Mouse (Mus musculus) midbrain, embryonic 12.5 days (tissue): ENCODE data around the gene Map4k2. TPM values are rescaled to one million over a fixed set of nuclear protein-coding genes. Genes with fewer than 3 reads are reported as not detected.

Experiments
- ATAC-seq: fragments of 200-750 bp; cut with Nextera tagmentation; 2 replicates; pipeline ENCODE4 v1.8.0; 2017; ENCODE audit warnings: low read depth, moderate TSS enrichment, moderate library complexity; ENCODE audit not compliant: low FRiP score
- H3K27ac ChIP-seq: fragments of 300-500 bp; sonication (generic); replicated peaks from 2 replicates; pipeline ENCODE4 v1.5.1; 2016; ENCODE audit warnings: mild to moderate bottlenecking
- H3K27me3 ChIP-seq: fragments of 300-500 bp; sonication (generic); 2 replicates; pipeline ENCODE4 v1.6.1; 2016; ENCODE audit warnings: mild to moderate bottlenecking
- H3K36me3 ChIP-seq: fragments of 300-500 bp; sonication (generic); 2 replicates; pipeline ENCODE4 v1.6.1; 2016
- H3K4me1 ChIP-seq: fragments of 300-500 bp; sonication (generic); 2 replicates; pipeline ENCODE4 v1.6.1; 2016
- H3K4me2 ChIP-seq: fragments of 300-500 bp; sonication (generic); replicated peaks from 2 replicates; pipeline ENCODE4 v1.6.1; 2016; ENCODE audit warnings: mild to moderate bottlenecking, moderate library complexity
- H3K4me3 ChIP-seq: fragments of 300-500 bp; sonication (generic); 2 replicates; pipeline ENCODE4 v1.5.1; 2016; ENCODE audit warnings: mild to moderate bottlenecking
- H3K9ac ChIP-seq: fragments of 300-500 bp; sonication (generic); replicated peaks from 2 replicates; pipeline ENCODE4 v1.6.1; 2016; ENCODE audit warnings: mild to moderate bottlenecking, moderate library complexity
- H3K9me3 ChIP-seq: fragments of 300-500 bp; sonication (generic); 2 replicates; pipeline ENCODE4 v1.6.1; 2016; ENCODE audit warnings: mild to moderate bottlenecking
- WGBS: fragments of 180-500 bp; shearing (Covaris S2); methylation state at CpG from one replicate; pipeline ENCODE4 v1.1.7; 2016; 5-methylcytosine and 5-hydroxymethylcytosine counted together
- polyA plus RNA-seq: library from polyadenylated mRNA; unstranded; fragments of >200 nt; fragmentation: Nextera tagmentation; extraction: Ambion mirVana; gene quantifications from 2 replicates; pipeline ENCODE4 v1.2.1, GENCODE M21; 2016

Map4k2 gene
- polyA plus RNA-seq, 1 experiment from 2014 or later = 14.7 TPM

- no peaks in the 10 kb centered on the region for H3K4me1 ChIP-seq
- WGBS = 90% methylated on average over 8 of the region's 8 CpGs
- no peak overlapping the region for H3K9ac ChIP-seq
- no peaks in the 10 kb centered on the region for H3K27me3 ChIP-seq
- no peaks in the 10 kb centered on the region for H3K9me3 ChIP-seq
- no peak overlapping the region for H3K27ac ChIP-seq
- H3K36me3 ChIP-seq = peaks cover 14% of the 10 kb centered on the region
- no peak for ATAC-seq
- H3K4me3 ChIP-seq = no peak overlapping the region
- no peak overlapping the region for H3K4me2 ChIP-seq
Observed at GRCm38 (mm10) chr19:6321358-6321757, 19.6 kb upstream of the Map4k2 start.

- H3K4me3 ChIP-seq = no peak overlapping the region
- peaks cover 8% of the 10 kb centered on the region for H3K36me3 ChIP-seq
- H3K9ac ChIP-seq = no peak overlapping the region
- H3K9me3 ChIP-seq = no peaks in the 10 kb centered on the region
- no peaks in the 10 kb centered on the region for H3K27me3 ChIP-seq
- 87% methylated on average over 33 of the region's 33 CpGs for WGBS
- H3K4me1 ChIP-seq = no peaks in the 10 kb centered on the region
- no peak overlapping the region for H3K27ac ChIP-seq
- no peak overlapping the region for H3K4me2 ChIP-seq
- ATAC-seq = no peak
Observed at GRCm38 (mm10) chr19:6321786-6322621, 18.9 kb upstream of the Map4k2 start.

GRCm38 (mm10) chr19:6324751-6325150 lies 16.2 kb upstream of the Map4k2 start:
- H3K27ac ChIP-seq = no peak overlapping the region
- no peak for ATAC-seq
- WGBS = 83% methylated on average over 9 of the region's 9 CpGs
- no peaks in the 10 kb centered on the region for H3K9me3 ChIP-seq
- no peaks in the 10 kb centered on the region for H3K4me1 ChIP-seq
- H3K4me2 ChIP-seq = no peak overlapping the region
- peaks cover 5% of the 10 kb centered on the region; the same call in 1 of the 2 replicates for H3K36me3 ChIP-seq
- H3K9ac ChIP-seq = no peak overlapping the region
- peaks cover under 1% of the 10 kb centered on the region; the same call in 1 of the 2 replicates for H3K27me3 ChIP-seq
- H3K4me3 ChIP-seq = no peak overlapping the region

GRCm38 (mm10) chr19:6331178-6331577 lies 9.8 kb upstream of the Map4k2 start:
- 73% methylated on average over 5 of the region's 5 CpGs for WGBS
- peaks cover 3% of the 10 kb centered on the region for H3K27me3 ChIP-seq
- no peak overlapping the region for H3K9ac ChIP-seq
- H3K36me3 ChIP-seq = no peaks in the 10 kb centered on the region
- no peaks in the 10 kb centered on the region for H3K9me3 ChIP-seq
- no peak overlapping the region for H3K4me2 ChIP-seq
- no peak overlapping the region for H3K4me3 ChIP-seq
- ATAC-seq = no peak
- H3K27ac ChIP-seq = no peak overlapping the region
- peaks cover 15% of the 10 kb centered on the region for H3K4me1 ChIP-seq

- Histone ChIP-seq H3K4me2 (peak overlapping the region; percentile 39), H3K27ac (no peak overlapping the region), H3K36me3 (peaks cover 2% of the 10 kb centered on the region), H3K27me3 (peaks cover 3% of the 10 kb centered on the region), H3K9me3 (no peaks in the 10 kb centered on the region), H3K4me3 (no peak overlapping the region), H3K9ac (no peak overlapping the region; the same call in 1 of the 2 replicates), H3K4me1 (peaks cover 22% of the 10 kb centered on the region)
- no peak for ATAC-seq
- 18% methylated on average over 13 of the region's 13 CpGs for WGBS
Observed at GRCm38 (mm10) chr19:6331719-6332516, 9.0 kb upstream of the Map4k2 start.

- H3K9ac ChIP-seq = no peak overlapping the region
- ATAC-seq = peak; percentile 13
- H3K27ac ChIP-seq = peak overlapping the region; percentile 65
- H3K4me3 ChIP-seq = peak overlapping the region; percentile 89
- 69% methylated on average over 9 of the region's 9 CpGs for WGBS
- H3K36me3 ChIP-seq = peaks cover 22% of the 10 kb centered on the region
- peak overlapping the region; percentile 98 for H3K4me2 ChIP-seq
- H3K27me3 ChIP-seq = peaks cover 3% of the 10 kb centered on the region
- H3K4me1 ChIP-seq = peaks cover 28% of the 10 kb centered on the region
- no peaks in the 10 kb centered on the region for H3K9me3 ChIP-seq
Observed at GRCm38 (mm10) chr19:6333761-6334595, 7.0 kb upstream of the Map4k2 start.

GRCm38 (mm10) chr19:6334673-6335457 lies 6.1 kb upstream of the Map4k2 start, which contains the start of gene Men1:
Gene Men1, plus strand, starts transcription at chr19:6334979.
- Histone ChIP-seq H3K27me3 (peaks cover 1% of the 10 kb centered on the region), H3K4me2 (peak within 1 kb of the TSS; percentile 98), H3K4me1 (peaks cover 32% of the 10 kb centered on the region), H3K9me3 (no peaks in the 10 kb centered on the region), H3K36me3 (peaks cover 31% of the 10 kb centered on the region), H3K9ac (peak within 1 kb of the TSS; percentile 90), H3K27ac (peak within 1 kb of the TSS; percentile 65), H3K4me3 (peak within 1 kb of the TSS; percentile 89)
- 0% methylated on average over 41 of the region's 43 CpGs for WGBS
- ATAC-seq = peak; percentile 90

GRCm38 (mm10) chr19:6335458-6335827 lies 5.5 kb upstream of the Map4k2 start:
- Histone ChIP-seq H3K4me3 (peak overlapping the region; percentile 89), H3K4me1 (peaks cover 37% of the 10 kb centered on the region), H3K9me3 (no peaks in the 10 kb centered on the region), H3K27me3 (no peaks in the 10 kb centered on the region; the same call in none of the 2 replicates), H3K4me2 (peak overlapping the region; percentile 98), H3K36me3 (peaks cover 36% of the 10 kb centered on the region), H3K27ac (peak overlapping the region; percentile 65), H3K9ac (peak overlapping the region; percentile 90)
- WGBS = under 1% methylated on average over 25 of the region's 25 CpGs
- ATAC-seq = peak; percentile 17

- ATAC-seq = no peak
Observed at GRCm38 (mm10) chr19:6336920-6337319, 4.0 kb upstream of the Map4k2 start.

GRCm38 (mm10) chr19:6338171-6338570 lies 2.8 kb upstream of the Map4k2 start:
- H3K9ac ChIP-seq = no peak overlapping the region
- WGBS = 94% methylated on average over 7 of the region's 7 CpGs
- H3K9me3 ChIP-seq = no peaks in the 10 kb centered on the region
- H3K36me3 ChIP-seq = peaks cover 47% of the 10 kb centered on the region
- no peak overlapping the region for H3K27ac ChIP-seq
- ATAC-seq = no peak
- no peaks in the 10 kb centered on the region; the same call in 1 of the 2 replicates for H3K27me3 ChIP-seq
- peaks cover 42% of the 10 kb centered on the region for H3K4me1 ChIP-seq
- H3K4me2 ChIP-seq = no peak overlapping the region
- H3K4me3 ChIP-seq = no peak overlapping the region

More at GRCm38 (mm10) chr19:6336920-6337319, 4.0 kb upstream of the Map4k2 start:
- Histone ChIP-seq H3K27me3 (no peaks in the 10 kb centered on the region; the same call in 1 of the 2 replicates), H3K4me1 (peaks cover 42% of the 10 kb centered on the region), H3K27ac (no peak overlapping the region), H3K9ac (peak overlapping the region; percentile 90), H3K4me2 (peak overlapping the region; percentile 98), H3K9me3 (no peaks in the 10 kb centered on the region), H3K4me3 (peak overlapping the region; percentile 89), H3K36me3 (peaks cover 38% of the 10 kb centered on the region)
- WGBS = 95% methylated on average over 10 of the region's 10 CpGs

GRCm38 (mm10) chr19:6338716-6339115 lies 2.2 kb upstream of the Map4k2 start:
- Histone ChIP-seq H3K36me3 (peaks cover 52% of the 10 kb centered on the region), H3K4me1 (peaks cover 42% of the 10 kb centered on the region), H3K9ac (no peak overlapping the region), H3K4me2 (no peak overlapping the region), H3K9me3 (no peaks in the 10 kb centered on the region), H3K27ac (no peak overlapping the region), H3K27me3 (no peaks in the 10 kb centered on the region; the same call in 1 of the 2 replicates), H3K4me3 (no peak overlapping the region)
- 93% methylated on average over 11 of the region's 11 CpGs for WGBS
- ATAC-seq = no peak
